In genomic region chr16:92021656-92022400, GRCm38 (mm10) we compare ENCODE assay signal across 22 mouse cellular contexts. TPM values are rescaled to one million over a fixed set of nuclear protein-coding genes. Genes with fewer than 3 reads are reported as not detected.
DNase-seq lines count a peak whose midpoint lies in the region; ATAC-seq and TF ChIP-seq lines count a peak whose summit lies in the region.
"Had no signal": no experiment of that assay in that cellular context is flagged by ENCODE, and none has a peak within 500 bp of the region (broad histone marks: within the 10 kb centered on the region; RNA-seq: fewer than 3 reads in every experiment).

No protein-coding gene starts in this region.

- ATAC-seq in midbrain, embryonic 11.5 days (ENCODE audit: low FRiP score), result no peak
- no peak for ATAC-seq in midbrain, embryonic 14.5 days (ENCODE audit: low FRiP score, low TSS enrichment)
- ATAC-seq: midbrain, embryonic 16.5 days had no signal

- H3K9ac ChIP-seq in heart, adult 2 months (ENCODE audit: low read depth, low read length), result no peak overlapping the region
- no peak overlapping the region for H3K9ac ChIP-seq in midbrain, embryonic 11.5 days (ENCODE audit: low read length)
- H3K9ac ChIP-seq in midbrain, embryonic 14.5 days (replicated peaks; ENCODE audit: low read length), result no peak overlapping the region
- H3K9ac ChIP-seq: hindbrain, embryonic 15.5 days; limb, embryonic 15.5 days had no signal

- TF ChIP-seq POLR2A in heart, adult 2 months (IDR thresholded peaks at IDR 0.05; ENCODE audit: insufficient read depth, low read depth, low read length), result no peak
- TF ChIP-seq POLR2A in bone marrow macrophage, adult 2 months (IDR thresholded peaks at IDR 0.05; ENCODE audit: borderline replicate concordance, low read depth, low read length), result no peak

- DNase-seq in heart, embryonic 10.5 days (ENCODE audit: low spot score), result no peak
- DNase-seq in heart, adult 2 months, result no peak
- peak; percentile 37 for DNase-seq in midbrain, embryonic 11.5 days (ENCODE audit: low spot score, missing footprints)
- no peak for DNase-seq in midbrain, embryonic 14.5 days
- no peak for DNase-seq in kidney, postnatal 36 days
- DNase-seq in cerebellum, postnatal 10 days, result no peak
- no peak for DNase-seq in lung, postnatal 4 days
- DNase-seq: adrenal gland, postnatal 25 days; B cell, adult 2 months; cerebellum, adult 8-10 months; gastrocnemius, postnatal 14 days; heart, postnatal 10 days; kidney, adult 2 months; kidney, postnatal 25 days; lung, adult 18-20 months; thymus, adult 18-20 months had no signal

- no peaks in the 10 kb centered on the region for H3K9me3 ChIP-seq in heart, embryonic 10.5 days
- H3K9me3 ChIP-seq in midbrain, embryonic 11.5 days (ENCODE audit: control insufficient read depth, low read length), result no peaks in the 10 kb centered on the region
- no peaks in the 10 kb centered on the region for H3K9me3 ChIP-seq in midbrain, embryonic 14.5 days (ENCODE audit: control insufficient read depth, low read length)
- H3K9me3 ChIP-seq: hindbrain, embryonic 15.5 days; limb, embryonic 15.5 days had no signal

- WGBS in heart, embryonic 10.5 days, result 68% methylated on average over 12 of the region's 12 CpGs
- 78% methylated on average over 12 of the region's 12 CpGs for WGBS in heart, adult 2 months
- 86% methylated on average over 12 of the region's 12 CpGs for WGBS in midbrain, embryonic 11.5 days
- WGBS in midbrain, embryonic 14.5 days, result 87% methylated on average over 12 of the region's 12 CpGs

- intact Hi-C loops in heart, adult 2 months (cut with DNase I), result no loop called here

- no peak overlapping the region for H3K4me2 ChIP-seq in midbrain, embryonic 11.5 days
- no peak overlapping the region for H3K4me2 ChIP-seq in midbrain, embryonic 14.5 days (ENCODE audit: low read length)
- H3K4me2 ChIP-seq: hindbrain, embryonic 15.5 days; limb, embryonic 15.5 days had no signal

- H3K27ac ChIP-seq in heart, embryonic 10.5 days, result peak overlapping the region; percentile 65; the same call in 1 of the 2 replicates
- H3K27ac ChIP-seq in heart, adult 2 months, result no peak overlapping the region
- no peak overlapping the region for H3K27ac ChIP-seq in midbrain, embryonic 11.5 days (ENCODE audit: low read depth, low read length)
- no peak overlapping the region for H3K27ac ChIP-seq in midbrain, embryonic 14.5 days (replicated peaks; ENCODE audit: low read depth, low read length)
- peak overlapping the region; percentile 16 for H3K27ac ChIP-seq in bone marrow macrophage, adult 2 months (ENCODE audit: insufficient read depth, low read depth, low read length)
- H3K27ac ChIP-seq: hindbrain, embryonic 15.5 days; limb, embryonic 15.5 days had no signal

- TF ChIP-seq EP300 in heart, adult 2 months (IDR thresholded peaks at IDR 0.05; ENCODE audit: insufficient read depth, low read depth, low read length), result no peak

- peaks cover 41% of the 10 kb centered on the region for H3K4me1 ChIP-seq in heart, embryonic 10.5 days
- H3K4me1 ChIP-seq in heart, adult 2 months (ENCODE audit: control insufficient read depth, insufficient read depth, low read length), result peaks cover 4% of the 10 kb centered on the region
- peaks cover 4% of the 10 kb centered on the region for H3K4me1 ChIP-seq in midbrain, embryonic 11.5 days (ENCODE audit: control insufficient read depth, insufficient read depth, low read length)
- 0 out of 2 replicates have a peak, but pooled peaks cover 4% of the 10 kb centered on the region for H3K4me1 ChIP-seq in midbrain, embryonic 14.5 days (ENCODE audit: control insufficient read depth, insufficient read depth, low read length)
- peaks cover 48% of the 10 kb centered on the region for H3K4me1 ChIP-seq in bone marrow macrophage, adult 2 months (ENCODE audit: control insufficient read depth, insufficient read depth, low read length)

- H3K79me2 ChIP-seq in heart, adult 2 months (replicated peaks; ENCODE audit: control insufficient read depth, insufficient read depth, low read length), result no peaks in the 10 kb centered on the region

- no peak overlapping the region for H3K4me3 ChIP-seq in heart, embryonic 10.5 days
- no peak overlapping the region for H3K4me3 ChIP-seq in heart, adult 2 months
- no peak overlapping the region for H3K4me3 ChIP-seq in midbrain, embryonic 11.5 days (ENCODE audit: low read depth, low read length)
- no peak overlapping the region for H3K4me3 ChIP-seq in midbrain, embryonic 14.5 days (replicated peaks; ENCODE audit: low read depth, low read length)
- H3K4me3 ChIP-seq in bone marrow macrophage, adult 2 months (ENCODE audit: insufficient read depth, low read length), result no peak overlapping the region
- H3K4me3 ChIP-seq: hindbrain, embryonic 15.5 days; limb, embryonic 15.5 days had no signal

- TF ChIP-seq CTCF in heart, adult 2 months (IDR thresholded peaks at IDR 0.05), result no peak
- TF ChIP-seq CTCF in bone marrow macrophage, adult 2 months (IDR thresholded peaks at IDR 0.05; ENCODE audit: low read depth, low read length), result no peak

- no peaks in the 10 kb centered on the region for H3K27me3 ChIP-seq in heart, embryonic 10.5 days (ENCODE audit: insufficient read depth, poor library complexity, severe bottlenecking)
- no peaks in the 10 kb centered on the region for H3K27me3 ChIP-seq in heart, adult 2 months (ENCODE audit: control insufficient read depth, insufficient read depth, low read length)
- H3K27me3 ChIP-seq in midbrain, embryonic 11.5 days (ENCODE audit: control insufficient read depth, insufficient read depth, low read length), result no peaks in the 10 kb centered on the region
- no peaks in the 10 kb centered on the region for H3K27me3 ChIP-seq in midbrain, embryonic 14.5 days (ENCODE audit: control insufficient read depth, insufficient read depth, low read length)
- H3K27me3 ChIP-seq: hindbrain, embryonic 15.5 days; limb, embryonic 15.5 days had no signal

- no peaks in the 10 kb centered on the region for H3K36me3 ChIP-seq in heart, embryonic 10.5 days
- H3K36me3 ChIP-seq in heart, adult 2 months (ENCODE audit: control insufficient read depth, insufficient read depth, low read length), result no peaks in the 10 kb centered on the region
- H3K36me3 ChIP-seq in midbrain, embryonic 11.5 days (ENCODE audit: control insufficient read depth, insufficient read depth, low read length), result no peaks in the 10 kb centered on the region
- H3K36me3 ChIP-seq in midbrain, embryonic 14.5 days (ENCODE audit: control insufficient read depth, insufficient read depth, low read length), result no peaks in the 10 kb centered on the region
- H3K36me3 ChIP-seq: hindbrain, embryonic 15.5 days; limb, embryonic 15.5 days had no signal

RNA-seq across cellular contexts. Expression of gene Mrps6, which starts 36.2 kb away (rescaled TPM):
- polyA plus RNA-seq in heart, embryonic 10.5 days (2016; fragmentation: Nextera tagmentation; extraction: Ambion mirVana), result 119 and 122 TPM in 2 replicates
- total RNA-seq in heart, adult 2 months (2021), result 10 to 100 TPM; 53.0 to 58.4 TPM
- 40.5 and 43.0 TPM in 2 replicates for polyA plus RNA-seq in heart, adult 2 months (2012; rRNA removed)
- 118 and 122 TPM in 2 replicates for polyA plus RNA-seq in midbrain, embryonic 11.5 days (2014; fragmentation: Nextera tagmentation; extraction: Ambion mirVana)
- 168 and 184 TPM in 2 replicates for polyA plus RNA-seq in midbrain, embryonic 14.5 days (2014; fragmentation: Nextera tagmentation; extraction: Ambion mirVana)
- 28.0 and 32.2 TPM in 2 replicates for polyA plus RNA-seq in bone marrow macrophage, adult 2 months (2012; ENCODE audit: insufficient read depth, insufficient read length, missing spikeins)

RNA-seq across cellular contexts. Expression of gene Gm49711, which starts 36.3 kb away (rescaled TPM):
- polyA plus RNA-seq in heart, embryonic 10.5 days (2016; fragmentation: Nextera tagmentation; extraction: Ambion mirVana), result 0.21 TPM in 1 of 2 replicates, not detected in the other
- total RNA-seq in heart, adult 2 months (2021), result not detected
- not detected in 2 replicates for polyA plus RNA-seq in heart, adult 2 months (2012; rRNA removed)
- polyA plus RNA-seq in midbrain, embryonic 11.5 days (2014; fragmentation: Nextera tagmentation; extraction: Ambion mirVana), result 0.19 TPM in 1 of 2 replicates, not detected in the other
- polyA plus RNA-seq in midbrain, embryonic 14.5 days (2014; fragmentation: Nextera tagmentation; extraction: Ambion mirVana), result 0.74 and 1.3 TPM in 2 replicates
- not detected in 2 replicates for polyA plus RNA-seq in bone marrow macrophage, adult 2 months (2012; ENCODE audit: insufficient read depth, insufficient read length, missing spikeins)
- total RNA-seq: adrenal gland, postnatal 25 days; gastrocnemius, postnatal 14 days; heart, postnatal 10 days; layer of hippocampus, postnatal 14 days had no signal
- polyA plus RNA-seq: kidney, adult 2 months; stomach, embryonic 14.5 days had no signal

RNA-seq across cellular contexts. Expression of gene Slc5a3, which starts 36.3 kb away (rescaled TPM):
- 6.0 and 7.0 TPM in 2 replicates for polyA plus RNA-seq in heart, embryonic 10.5 days (2016; fragmentation: Nextera tagmentation; extraction: Ambion mirVana)
- 1 to 10 TPM; 3.2 to 8.1 TPM for total RNA-seq in heart, adult 2 months (2021)
- polyA plus RNA-seq in heart, adult 2 months (2012; rRNA removed), result 1.6 and 2.5 TPM in 2 replicates
- polyA plus RNA-seq in midbrain, embryonic 11.5 days (2014; fragmentation: Nextera tagmentation; extraction: Ambion mirVana), result 11.5 and 13.7 TPM in 2 replicates
- polyA plus RNA-seq in midbrain, embryonic 14.5 days (2014; fragmentation: Nextera tagmentation; extraction: Ambion mirVana), result 22.2 and 30.6 TPM in 2 replicates
- polyA plus RNA-seq in bone marrow macrophage, adult 2 months (2012; ENCODE audit: insufficient read depth, insufficient read length, missing spikeins), result 6.7 and 7.2 TPM in 2 replicates

Comparison
In these comparisons a context has a peak if more than half of its experiments do, and no peak if none do; other contexts are left out.
1. H3K27ac ChIP-seq: peak in heart, embryonic 10.5 days (single experiment) and bone marrow macrophage, adult 2 months (single experiment); none in heart, adult 2 months (single experiment), midbrain, embryonic 11.5 days (single experiment) and midbrain, embryonic 14.5 days (single experiment).